Mouse (Mus musculus) urinary bladder, postnatal 14 days (tissue): Measurements from ENCODE around the gene Itgb6.

Source experiments
- DNase-seq: peaks from one replicate; pipeline ENCODE4 v3.0.0; 2021; ENCODE audit warnings: low spot score

The Itgb6 gene

DNA sequence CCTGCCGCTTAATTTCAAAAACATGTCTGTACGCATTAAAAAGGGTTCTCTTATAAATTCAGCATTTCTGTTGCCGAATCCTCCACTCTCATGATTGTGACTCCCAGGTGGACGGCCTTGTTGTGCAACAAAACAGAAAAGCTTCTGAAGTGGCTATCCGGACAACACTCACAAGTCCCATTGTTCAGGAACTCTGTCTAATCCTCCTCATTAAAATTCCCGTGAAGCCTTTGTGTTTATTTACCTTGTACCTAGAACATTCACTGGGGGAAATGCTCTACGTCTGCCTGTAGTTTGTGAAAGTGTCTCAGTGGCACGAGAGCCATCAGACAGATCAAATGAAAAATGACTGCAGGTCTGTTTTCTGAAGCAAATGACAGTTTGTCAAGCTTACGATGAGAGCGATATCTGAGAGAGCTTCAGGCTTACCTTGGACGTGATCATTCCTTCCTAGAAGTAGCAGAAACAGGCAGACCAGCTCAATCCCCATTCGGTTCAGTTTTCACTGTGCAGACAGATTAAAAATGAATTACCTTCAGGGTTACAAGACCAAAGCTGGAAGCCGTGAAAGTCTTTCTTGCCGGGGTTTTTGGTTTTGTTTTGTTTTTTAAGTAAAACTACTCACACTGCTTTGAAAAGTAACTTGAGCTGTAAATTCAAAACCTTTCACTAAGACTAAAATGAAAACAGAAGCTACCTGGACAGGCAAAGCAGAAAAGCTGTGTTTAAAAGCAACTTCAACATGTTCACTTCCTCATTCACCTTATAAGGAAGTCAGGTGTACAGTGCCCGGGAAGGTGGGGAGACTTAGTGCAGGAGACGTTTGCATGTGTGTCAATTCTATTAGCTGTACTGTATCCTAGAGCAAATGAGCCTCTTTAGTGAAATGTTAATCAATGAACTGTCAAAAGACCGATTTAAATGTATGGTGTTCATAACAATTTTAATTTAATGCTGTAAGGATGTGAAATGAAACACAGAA is 49.2 kb downstream of the Itgb6 start:
- no peak for DNase-seq

- DNase-seq: no peak
Observed at GRCm38 (mm10) chr2:60671215-60671614, 51.2 kb downstream of the Itgb6 start.

DNA sequence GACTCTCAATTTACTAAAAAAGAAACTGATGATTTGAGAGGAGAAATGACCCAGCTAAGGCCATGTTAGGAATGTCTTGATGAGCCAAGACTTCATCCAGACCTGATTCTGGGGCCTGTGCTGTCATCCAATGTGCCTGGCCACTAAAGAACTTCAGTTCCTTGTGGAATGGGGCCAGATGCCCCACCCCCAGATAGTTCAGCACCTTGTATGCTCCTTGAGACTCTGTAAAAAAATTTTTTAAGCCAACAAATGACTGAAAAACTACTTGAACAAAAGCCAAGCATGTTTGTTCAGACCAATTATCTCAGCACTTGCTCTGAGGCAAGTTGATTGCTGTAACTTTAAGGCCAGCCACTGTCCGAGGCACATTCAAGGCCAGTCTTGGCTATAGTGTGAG is 59.4 kb downstream of the Itgb6 start:
- no peak for DNase-seq

GRCm38 (mm10) chr2:60659993-60660392 is 62.5 kb downstream of the Itgb6 start:
- no peak for DNase-seq

GRCm38 (mm10) chr2:60658992-60659391 is 63.5 kb downstream of the Itgb6 start:
- no peak for DNase-seq

DNA sequence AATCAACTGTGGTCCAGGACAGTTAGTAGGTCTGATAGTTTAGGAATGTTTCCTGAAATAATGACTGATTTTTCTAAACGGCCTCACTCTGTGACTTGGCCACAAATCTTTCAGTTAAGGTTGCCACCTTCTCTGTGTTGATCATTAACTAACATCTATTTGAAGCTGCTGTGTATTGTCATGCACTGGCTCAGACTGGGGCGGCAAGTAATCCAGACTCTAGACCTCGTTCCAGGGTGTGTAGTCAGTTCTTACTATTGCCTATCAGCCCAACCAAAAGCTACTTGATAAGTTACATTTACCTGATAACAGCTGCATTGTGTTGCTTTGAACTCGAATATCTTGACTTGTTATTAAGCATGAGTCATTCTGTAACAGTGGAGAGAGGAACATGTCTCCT is 67.6 kb downstream of the Itgb6 start:
- DNase-seq: no peak

GRCm38 (mm10) chr2:60650155-60650554 is 72.3 kb downstream of the Itgb6 start:
- DNase-seq: no peak

GRCm38 (mm10) chr2:60647650-60648049 is 74.8 kb downstream of the Itgb6 start:
- DNase-seq: no peak

DNA sequence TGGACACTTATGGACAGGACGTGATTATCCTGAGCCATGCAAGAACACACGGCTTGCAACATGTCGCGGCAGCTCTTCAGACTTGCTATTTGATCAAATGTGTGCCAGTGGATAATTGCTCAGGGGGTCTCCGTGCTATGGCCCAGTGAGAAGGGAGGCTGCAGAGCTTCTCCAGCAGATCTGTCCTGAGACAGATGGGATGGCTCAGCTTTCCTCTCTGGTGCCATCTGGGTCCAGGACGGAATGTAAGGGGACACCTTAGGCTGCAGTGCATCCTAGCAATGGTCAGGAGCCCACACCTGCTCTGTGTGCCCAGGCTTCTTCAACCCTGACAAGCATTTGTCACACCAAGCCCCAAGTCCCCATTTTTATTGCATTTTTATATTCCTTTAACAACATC is 75.9 kb downstream of the Itgb6 start:
- no peak for DNase-seq

DNA sequence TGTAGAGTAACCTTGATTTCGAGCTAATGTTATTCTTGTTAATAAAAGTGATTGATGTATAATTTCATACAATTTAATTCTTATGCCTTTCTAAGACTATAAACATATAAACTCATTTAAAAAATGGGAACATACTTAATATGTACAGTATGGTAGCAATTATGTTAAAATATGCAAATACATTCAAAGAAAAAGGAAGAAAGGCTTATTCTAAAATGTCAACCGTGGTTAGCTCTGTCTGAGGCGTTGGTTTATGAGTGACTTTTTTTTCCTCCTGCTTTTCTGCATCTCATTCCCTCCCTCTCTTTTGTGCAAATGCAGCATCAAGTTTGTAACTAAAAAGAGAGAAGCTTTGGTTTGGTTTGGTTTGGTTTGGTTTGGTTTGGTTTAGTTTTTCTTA is 79.0 kb downstream of the Itgb6 start:
- no peak for DNase-seq

- DNase-seq: no peak
Observed at GRCm38 (mm10) chr2:60642606-60643005, 79.8 kb downstream of the Itgb6 start.

- no peak for DNase-seq
Observed at GRCm38 (mm10) chr2:60640342-60640672, 82.1 kb downstream of the Itgb6 start.

GRCm38 (mm10) chr2:60639617-60640341 is 82.7 kb downstream of the Itgb6 start:
- DNase-seq: peak; percentile 32

DNA sequence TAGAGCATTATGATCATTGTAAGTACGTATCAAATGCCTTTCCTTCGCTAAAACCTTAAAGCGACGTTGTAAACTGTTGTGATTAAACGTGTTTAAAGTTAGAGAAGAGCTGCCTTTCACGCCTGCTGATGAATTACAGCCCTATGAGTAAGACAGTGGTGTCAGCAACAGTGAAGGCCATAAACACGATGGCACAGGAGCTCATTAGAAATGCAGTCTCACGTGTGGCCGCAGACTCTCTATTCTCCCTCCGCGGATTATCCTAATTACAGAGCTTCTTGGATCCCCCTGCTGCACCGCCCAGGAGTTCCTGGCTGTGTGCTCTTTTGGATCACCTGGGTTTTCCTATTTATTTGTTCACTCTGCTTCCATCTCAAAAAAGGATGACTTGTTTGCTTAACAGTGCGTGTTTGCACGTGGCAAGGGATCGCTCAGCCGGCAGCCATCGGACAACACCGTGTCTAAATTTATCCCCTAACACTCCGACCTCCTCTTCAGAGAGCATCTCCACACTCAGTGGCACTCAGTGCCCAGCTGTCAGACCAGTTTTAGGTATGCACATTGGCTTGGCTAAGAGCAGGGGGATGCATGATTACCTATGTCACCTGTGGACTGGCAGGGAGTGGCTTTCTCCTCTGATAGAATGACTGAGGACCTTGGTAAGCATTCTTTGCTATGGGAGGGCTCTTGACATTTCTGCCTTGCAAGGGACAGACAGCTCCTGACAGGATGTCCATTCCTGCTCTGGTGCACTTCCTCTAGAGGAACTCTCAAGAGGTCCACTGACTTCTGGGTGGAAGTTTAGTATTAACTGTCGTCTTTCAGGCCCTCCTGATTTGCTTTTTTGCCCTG is 85.3 kb downstream of the Itgb6 start:
- DNase-seq: no peak

DNA sequence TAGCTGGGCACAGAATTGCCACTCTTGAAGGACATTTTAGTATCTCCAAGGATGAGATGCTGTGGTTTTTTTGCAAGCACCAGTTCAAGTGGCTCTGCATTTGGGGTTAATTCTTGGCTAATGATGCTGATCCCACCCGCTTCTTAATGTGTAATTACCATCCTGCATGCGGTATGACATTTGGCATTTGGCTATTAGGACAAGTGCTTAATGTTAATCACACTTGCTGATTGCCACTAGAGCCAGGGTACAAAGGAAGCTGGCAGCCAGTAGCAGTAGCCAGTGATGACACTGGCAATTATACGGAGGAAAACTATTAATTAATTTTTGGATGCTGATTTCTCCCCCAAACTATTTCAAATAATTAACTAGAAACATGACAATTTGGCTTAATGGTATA is 86.0 kb downstream of the Itgb6 start:
- DNase-seq: no peak

GRCm38 (mm10) chr2:60636038-60636437 is 86.4 kb downstream of the Itgb6 start:
- no peak for DNase-seq

- DNase-seq: peak; percentile 24
Observed at GRCm38 (mm10) chr2:60632791-60633190, 89.7 kb downstream of the Itgb6 start.

GRCm38 (mm10) chr2:60630304-60630703 is 92.1 kb downstream of the Itgb6 start:
- DNase-seq: no peak

DNA sequence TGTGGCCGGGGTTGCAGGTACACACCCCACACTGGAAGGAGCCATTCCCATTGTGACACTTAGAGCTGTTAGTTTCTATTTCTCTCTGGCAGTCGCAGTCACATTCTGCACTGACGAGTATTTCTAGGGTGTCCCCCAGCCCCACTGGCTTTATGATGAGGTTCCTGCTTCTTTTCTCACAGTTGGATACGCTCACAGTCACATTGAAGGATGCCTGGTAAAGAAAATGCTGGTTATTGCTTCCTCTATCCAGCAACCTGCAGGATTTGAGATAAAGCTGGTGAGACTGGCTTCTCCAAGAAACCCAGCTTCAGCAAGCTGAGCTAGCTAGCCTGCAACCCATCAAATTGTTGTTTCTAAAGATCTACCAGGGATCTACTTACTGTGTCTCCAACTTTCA is 94.5 kb downstream of the Itgb6 start:
- no peak for DNase-seq

DNA sequence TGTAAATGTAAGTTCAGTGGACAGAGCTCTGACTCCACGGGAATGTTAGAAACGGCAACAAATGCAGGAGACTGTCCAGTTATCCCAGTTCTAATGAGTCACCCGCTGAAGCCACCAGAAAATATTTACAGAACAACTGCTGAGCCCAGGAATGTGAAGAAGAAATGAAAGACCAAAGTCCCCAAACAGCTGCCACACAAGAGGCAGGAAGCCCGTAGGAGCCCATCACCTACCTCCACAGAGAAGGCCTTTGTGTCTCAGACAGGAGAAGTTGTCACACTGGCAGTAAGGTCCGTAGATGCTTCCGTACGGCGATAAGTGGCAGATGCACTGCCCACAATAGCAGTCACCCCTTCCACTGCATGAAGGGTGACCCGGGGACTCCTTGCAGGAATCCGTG is 94.9 kb downstream of the Itgb6 start:
- no peak for DNase-seq

DNA sequence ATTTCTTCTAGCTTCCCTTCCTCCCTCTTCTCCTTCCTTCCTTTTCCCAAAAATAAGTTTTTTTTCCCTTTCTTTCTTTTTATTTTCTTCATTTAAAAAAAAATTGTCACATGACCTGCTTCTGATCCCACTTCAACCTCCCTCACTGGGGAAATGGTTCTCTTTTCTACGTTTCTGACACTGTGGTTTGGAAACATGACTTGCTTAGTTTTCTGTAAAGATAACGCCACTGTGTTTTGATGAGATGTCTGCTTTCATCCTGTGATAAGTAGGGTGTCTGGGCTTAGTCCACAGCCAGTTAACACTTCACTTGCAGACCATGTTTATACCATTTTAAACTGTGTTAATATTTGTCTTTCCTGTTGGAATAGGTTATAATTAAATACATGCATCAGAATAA is 96.7 kb downstream of the Itgb6 start:
- DNase-seq: no peak

DNA sequence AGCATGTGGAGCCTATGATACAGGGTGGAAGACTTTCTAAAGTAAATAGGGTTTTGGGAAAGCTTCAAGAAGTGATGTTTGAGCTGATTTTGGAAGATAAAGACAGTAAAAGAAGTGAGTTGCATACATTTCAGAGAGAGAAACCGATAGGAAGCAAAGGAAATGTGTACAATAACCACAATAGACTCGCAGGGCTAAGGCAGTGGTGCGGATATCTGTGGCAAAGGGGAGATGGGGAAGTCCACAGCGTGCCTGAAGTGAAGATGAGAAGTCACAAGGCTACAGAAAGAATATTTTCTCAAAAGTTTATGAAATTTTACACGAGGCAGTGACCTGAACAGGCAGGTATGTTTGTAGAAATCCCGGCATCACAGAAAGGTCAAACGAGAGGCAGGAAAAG is 100.3 kb downstream of the Itgb6 start:
- DNase-seq: no peak
